Mouse (Mus musculus) limb, embryonic 13.5 days (tissue): ENCODE measurements around the gene Pold2. TPM values are rescaled to one million over a fixed set of nuclear protein-coding genes. Genes with fewer than 3 reads are reported as not detected.

ENCODE experiments used
- ATAC-seq: fragments of 200-750 bp; cut with Nextera tagmentation; 2 replicates; pipeline ENCODE4 v1.8.0; 2017; ENCODE audit warnings: low read depth, moderate number of reproducible peaks, moderate TSS enrichment; ENCODE audit not compliant: low FRiP score
- H3K27ac ChIP-seq: fragments of 300-500 bp; sonication (generic); 2 replicates; pipeline ENCODE4 v1.5.1; 2015; ENCODE audit warnings: inconsistent platforms, mild to moderate bottlenecking, moderate library complexity
- H3K27me3 ChIP-seq: fragments of 300-500 bp; sonication (generic); 2 replicates; pipeline ENCODE4 v1.6.1; 2015; ENCODE audit warnings: mild to moderate bottlenecking, inconsistent platforms
- H3K36me3 ChIP-seq: fragments of 300-500 bp; sonication (generic); 2 replicates; pipeline ENCODE4 v1.6.1; 2015; ENCODE audit warnings: inconsistent platforms, mild to moderate bottlenecking, moderate library complexity
- H3K4me1 ChIP-seq: fragments of 300-500 bp; sonication (generic); 2 replicates; pipeline ENCODE4 v1.6.1; 2015; ENCODE audit warnings: inconsistent platforms
- H3K4me2 ChIP-seq: fragments of 300-500 bp; sonication (generic); replicated peaks from 2 replicates; pipeline ENCODE4 v1.6.1; 2015; ENCODE audit warnings: inconsistent platforms, mild to moderate bottlenecking, moderate library complexity
- H3K4me3 ChIP-seq: fragments of 300-500 bp; sonication (generic); 2 replicates; pipeline ENCODE4 v1.5.1; 2015; ENCODE audit warnings: moderate library complexity, mild to moderate bottlenecking, inconsistent platforms
- H3K9ac ChIP-seq: fragments of 300-500 bp; sonication (generic); 2 replicates; pipeline ENCODE4 v1.6.1; 2015; ENCODE audit warnings: mild to moderate bottlenecking, inconsistent platforms
- H3K9me3 ChIP-seq: fragments of 300-500 bp; sonication (generic); 2 replicates; pipeline ENCODE4 v1.6.1; 2016; ENCODE audit warnings: inconsistent platforms
- WGBS: fragments of 180-500 bp; shearing (Covaris S2); methylation state at CpG from one replicate; pipeline ENCODE4 v1.1.7; 2015; 5-methylcytosine and 5-hydroxymethylcytosine counted together
- polyA plus RNA-seq: library from polyadenylated mRNA; unstranded; fragments of >200 nt; fragmentation: Nextera tagmentation; extraction: Ambion mirVana; gene quantifications from 2 replicates; pipeline ENCODE4 v1.2.1, GENCODE M21; 2015

Pold2 gene
- polyA plus RNA-seq: 125 and 137 TPM in 2 replicates

DNA sequence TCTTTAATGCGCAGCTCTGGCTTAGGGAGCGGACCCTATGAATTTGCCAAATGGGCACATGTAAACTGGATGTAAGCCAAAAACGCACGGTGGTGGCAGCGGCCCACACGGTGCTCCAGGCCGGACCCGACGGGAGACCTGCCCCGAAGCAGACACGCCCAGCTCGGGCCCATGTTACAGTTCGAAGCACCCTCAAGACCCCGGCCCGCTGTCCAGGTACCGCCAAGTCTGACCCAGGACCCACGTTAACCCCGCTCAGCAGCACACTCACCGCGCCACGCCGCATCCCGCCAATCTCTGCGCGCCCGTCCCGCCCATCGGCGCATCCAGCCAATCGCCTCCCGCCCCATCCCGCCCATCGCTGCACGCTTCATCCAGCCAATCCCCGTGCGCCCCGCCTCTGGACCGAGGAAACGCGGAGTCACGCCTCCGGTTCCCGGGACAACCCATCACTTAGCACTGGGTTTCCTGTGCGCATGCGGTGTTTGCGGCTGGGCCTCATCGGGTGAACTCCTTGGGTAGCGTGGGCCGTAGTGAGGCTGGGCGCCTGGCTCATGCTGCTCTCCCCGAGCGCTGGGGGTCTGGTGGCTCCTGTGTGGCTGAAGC, at the start of gene Pold2:
Pold2 (minus strand) TSS at position 372 of the 606 bp plus-strand sequence.
- Histone ChIP-seq H3K27me3 (no peaks in the 10 kb centered on the region), H3K4me2 (peak within 1 kb of the TSS; percentile 84), H3K4me1 (peaks cover 25% of the 10 kb centered on the region), H3K36me3 (peaks cover 37% of the 10 kb centered on the region), H3K4me3 (peak within 1 kb of the TSS; percentile 68), H3K27ac (peak within 1 kb of the TSS; percentile 93), H3K9ac (peak within 1 kb of the TSS; percentile 75), H3K9me3 (no peaks in the 10 kb centered on the region)
- ATAC-seq: peak; percentile 98
- under 1% methylated on average over 52 of the region's 52 CpGs for WGBS

- ATAC-seq: no peak
- Histone ChIP-seq H3K4me2 (no peak overlapping the region), H3K4me3 (no peak overlapping the region), H3K4me1 (no peaks in the 10 kb centered on the region), H3K27me3 (no peaks in the 10 kb centered on the region), H3K27ac (no peak overlapping the region), H3K9me3 (no peaks in the 10 kb centered on the region), H3K9ac (no peak overlapping the region), H3K36me3 (no peaks in the 10 kb centered on the region)
- WGBS: 88% methylated on average over 3 of the region's 3 CpGs
Measured at GRCm38 (mm10) chr11:5926696-5927220, 48.7 kb upstream of the Pold2 start.

GRCm38 (mm10) chr11:5924699-5925098, 46.6 kb upstream of the Pold2 start:
- ATAC-seq: no peak
- Histone ChIP-seq H3K4me3 (no peak overlapping the region), H3K27me3 (no peaks in the 10 kb centered on the region), H3K4me2 (no peak overlapping the region), H3K36me3 (no peaks in the 10 kb centered on the region), H3K9ac (no peak overlapping the region), H3K9me3 (no peaks in the 10 kb centered on the region), H3K27ac (no peak overlapping the region), H3K4me1 (no peaks in the 10 kb centered on the region)
- 45% methylated on average over 8 of the region's 8 CpGs for WGBS

DNA sequence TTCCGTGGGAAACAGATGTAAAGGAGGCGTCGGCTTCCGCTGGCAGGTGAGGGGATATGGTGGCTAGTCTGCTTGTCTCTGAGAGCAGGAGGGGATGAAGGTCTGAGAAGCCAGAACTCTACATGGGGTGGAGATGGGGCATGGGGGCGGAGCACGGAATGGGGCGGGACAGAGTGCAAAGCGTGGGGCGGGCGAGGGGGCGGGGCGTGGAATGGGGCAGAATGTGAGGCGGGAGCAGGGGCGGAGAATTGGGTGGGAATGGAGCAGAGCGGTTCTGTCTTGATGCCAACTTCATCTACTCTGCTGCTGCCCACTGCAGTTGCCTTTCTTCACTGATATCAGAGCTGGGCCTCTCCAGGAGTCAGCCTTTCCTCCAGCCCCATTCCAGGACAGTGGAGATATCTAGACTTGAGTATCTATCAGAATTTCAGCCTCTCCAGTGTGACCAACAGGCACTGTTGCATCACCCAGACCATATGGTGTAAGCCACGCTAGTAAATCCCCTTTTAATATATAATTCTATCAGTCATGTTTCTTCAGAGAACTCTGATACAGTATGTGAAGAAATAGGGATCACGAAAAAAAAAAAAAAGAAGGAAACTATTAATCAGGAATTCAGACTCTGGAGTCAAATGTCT, 42.4 kb upstream of the Pold2 start:
- H3K36me3 ChIP-seq: no peaks in the 10 kb centered on the region
- no peak overlapping the region for H3K4me3 ChIP-seq
- no peak for ATAC-seq
- 32% methylated on average over 17 of the region's 17 CpGs for WGBS
- H3K27ac ChIP-seq: no peak overlapping the region
- no peak overlapping the region for H3K9ac ChIP-seq
- no peaks in the 10 kb centered on the region for H3K27me3 ChIP-seq
- H3K4me1 ChIP-seq: no peaks in the 10 kb centered on the region; the same call in 1 of the 2 replicates
- no peaks in the 10 kb centered on the region for H3K9me3 ChIP-seq
- 0 out of 2 replicates have a peak overlapping the region, but pooled peaks have one; percentile 7 for H3K4me2 ChIP-seq

- WGBS: 92% methylated on average over 4 of the region's 4 CpGs
- H3K9ac ChIP-seq: no peak overlapping the region
- H3K36me3 ChIP-seq: no peaks in the 10 kb centered on the region
- no peaks in the 10 kb centered on the region; the same call in 1 of the 2 replicates for H3K27me3 ChIP-seq
- H3K4me1 ChIP-seq: no peaks in the 10 kb centered on the region; the same call in 1 of the 2 replicates
- no peak overlapping the region for H3K4me3 ChIP-seq
- ATAC-seq: no peak
- no peak overlapping the region for H3K27ac ChIP-seq
- H3K9me3 ChIP-seq: no peaks in the 10 kb centered on the region
- no peak overlapping the region for H3K4me2 ChIP-seq
Measured at GRCm38 (mm10) chr11:5919606-5920005, 41.5 kb upstream of the Pold2 start.

DNA sequence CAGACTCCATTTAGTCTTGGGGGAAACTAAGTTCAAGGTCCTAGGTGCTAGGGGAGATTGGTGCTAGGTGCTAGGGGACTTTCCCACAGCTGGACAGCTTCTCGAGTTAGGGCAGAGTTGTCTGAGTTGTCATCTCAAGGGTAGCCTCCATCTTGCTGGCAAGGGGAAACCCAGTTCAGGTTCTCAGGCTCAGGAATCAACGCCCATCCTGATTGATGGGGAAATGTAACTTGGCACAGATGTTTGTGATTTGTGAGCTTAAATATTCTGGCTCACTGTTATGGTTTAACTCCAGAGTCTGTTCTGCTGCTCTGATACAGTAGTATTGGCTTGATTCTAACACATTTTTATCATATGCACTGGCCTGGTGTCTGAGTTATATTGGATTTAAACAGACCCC, 40.0 kb upstream of the Pold2 start:
- H3K4me3 ChIP-seq: no peak overlapping the region
- no peak for ATAC-seq
- 35% methylated on average over 2 of the region's 2 CpGs for WGBS
- no peak overlapping the region for H3K27ac ChIP-seq
- H3K9me3 ChIP-seq: no peaks in the 10 kb centered on the region
- no peak overlapping the region for H3K4me2 ChIP-seq
- peaks cover 2% of the 10 kb centered on the region; the same call in 1 of the 2 replicates for H3K4me1 ChIP-seq
- no peaks in the 10 kb centered on the region; the same call in 1 of the 2 replicates for H3K27me3 ChIP-seq
- no peaks in the 10 kb centered on the region for H3K36me3 ChIP-seq
- no peak overlapping the region for H3K9ac ChIP-seq

DNA sequence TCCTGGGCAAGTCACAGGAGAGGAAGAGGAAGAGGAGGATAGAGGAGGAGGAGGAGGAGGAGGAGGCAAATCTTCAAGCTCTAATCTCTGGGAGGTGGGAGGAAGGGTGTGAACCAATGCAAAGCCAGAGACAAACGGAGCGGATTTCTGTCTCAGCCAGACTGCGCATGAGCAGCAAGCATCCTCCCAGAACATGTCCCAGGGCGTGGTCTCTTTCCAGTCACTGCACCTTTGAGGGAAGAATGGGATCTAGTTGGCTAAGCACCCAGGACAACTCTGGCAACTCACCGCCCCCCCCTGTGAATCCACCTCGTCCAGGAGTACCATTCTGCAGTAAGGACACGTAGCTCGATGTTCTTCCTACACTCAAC, 38.1 kb upstream of the Pold2 start:
- no peaks in the 10 kb centered on the region; the same call in 1 of the 2 replicates for H3K27me3 ChIP-seq
- no peak overlapping the region for H3K4me3 ChIP-seq
- no peak overlapping the region for H3K9ac ChIP-seq
- no peak overlapping the region for H3K4me2 ChIP-seq
- H3K9me3 ChIP-seq: no peaks in the 10 kb centered on the region
- no peak for ATAC-seq
- H3K27ac ChIP-seq: no peak overlapping the region
- no peaks in the 10 kb centered on the region for H3K36me3 ChIP-seq
- H3K4me1 ChIP-seq: peaks cover 5% of the 10 kb centered on the region; the same call in 1 of the 2 replicates
- WGBS: 72% methylated on average over 8 of the region's 8 CpGs

GRCm38 (mm10) chr11:5915429-5916177, 37.5 kb upstream of the Pold2 start:
- Histone ChIP-seq H3K27ac (no peak overlapping the region), H3K4me1 (peaks cover 5% of the 10 kb centered on the region; the same call in 1 of the 2 replicates), H3K9me3 (no peaks in the 10 kb centered on the region), H3K27me3 (no peaks in the 10 kb centered on the region; the same call in 1 of the 2 replicates), H3K9ac (no peak overlapping the region), H3K36me3 (no peaks in the 10 kb centered on the region), H3K4me2 (no peak overlapping the region), H3K4me3 (no peak overlapping the region)
- WGBS: 81% methylated on average over 5 of the region's 5 CpGs
- ATAC-seq: no peak

DNA sequence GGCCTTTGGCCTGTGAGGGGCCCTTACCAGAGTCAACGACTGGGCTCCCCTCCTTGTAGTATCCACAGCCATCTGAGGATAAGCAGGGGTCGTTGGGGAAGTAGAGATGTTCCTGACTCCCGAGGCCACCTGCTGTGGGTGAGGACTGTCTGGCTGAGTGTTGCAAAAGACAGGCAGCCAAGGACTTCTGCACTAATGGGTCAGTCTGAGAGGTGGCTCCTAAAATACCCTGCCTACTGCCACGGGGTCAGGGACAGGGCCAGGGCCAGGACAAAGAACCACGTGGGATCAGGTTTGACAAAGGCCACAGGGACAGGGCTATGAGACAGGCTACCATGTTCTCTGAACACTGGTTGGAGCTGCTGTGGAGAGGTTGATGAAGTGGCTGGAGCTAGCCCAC, 36.8 kb upstream of the Pold2 start:
- H3K4me2 ChIP-seq: no peak overlapping the region
- H3K4me3 ChIP-seq: no peak overlapping the region
- ATAC-seq: no peak

DNA sequence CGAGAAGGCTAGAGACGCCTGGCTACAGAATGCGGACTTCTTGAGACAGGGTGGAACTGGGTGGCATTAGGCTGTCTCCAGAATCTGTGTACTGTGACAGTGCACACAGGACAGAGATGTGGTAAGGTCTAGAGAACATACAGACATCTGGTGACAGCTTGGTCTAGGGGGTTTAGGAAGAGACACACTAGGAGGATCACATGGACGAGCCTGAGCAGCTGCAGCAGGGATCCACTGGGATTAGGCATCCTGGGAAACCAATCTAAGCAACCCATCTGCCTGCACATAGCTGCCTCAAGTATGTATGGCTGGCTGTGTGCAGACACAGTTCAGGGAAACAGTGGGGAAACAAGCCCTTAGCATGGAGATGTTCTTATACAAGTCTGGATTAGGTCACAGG, 35.8 kb upstream of the Pold2 start:
- no peak for ATAC-seq
- 80% methylated on average over 4 of the region's 4 CpGs for WGBS
- H3K4me2 ChIP-seq: no peak overlapping the region
- H3K9ac ChIP-seq: no peak overlapping the region
- H3K4me3 ChIP-seq: no peak overlapping the region
- H3K27me3 ChIP-seq: no peaks in the 10 kb centered on the region; the same call in 1 of the 2 replicates
- H3K36me3 ChIP-seq: no peaks in the 10 kb centered on the region
- no peak overlapping the region for H3K27ac ChIP-seq
- peaks cover 5% of the 10 kb centered on the region; the same call in 1 of the 2 replicates for H3K4me1 ChIP-seq
- H3K9me3 ChIP-seq: no peaks in the 10 kb centered on the region

More for the DNA sequence above, 36.8 kb upstream of the Pold2 start:
- 62% methylated on average over 5 of the region's 5 CpGs for WGBS
- peaks cover 5% of the 10 kb centered on the region; the same call in 1 of the 2 replicates for H3K4me1 ChIP-seq
- H3K27ac ChIP-seq: no peak overlapping the region
- no peak overlapping the region for H3K9ac ChIP-seq
- no peaks in the 10 kb centered on the region for H3K36me3 ChIP-seq
- H3K27me3 ChIP-seq: no peaks in the 10 kb centered on the region; the same call in 1 of the 2 replicates
- no peaks in the 10 kb centered on the region for H3K9me3 ChIP-seq

DNA sequence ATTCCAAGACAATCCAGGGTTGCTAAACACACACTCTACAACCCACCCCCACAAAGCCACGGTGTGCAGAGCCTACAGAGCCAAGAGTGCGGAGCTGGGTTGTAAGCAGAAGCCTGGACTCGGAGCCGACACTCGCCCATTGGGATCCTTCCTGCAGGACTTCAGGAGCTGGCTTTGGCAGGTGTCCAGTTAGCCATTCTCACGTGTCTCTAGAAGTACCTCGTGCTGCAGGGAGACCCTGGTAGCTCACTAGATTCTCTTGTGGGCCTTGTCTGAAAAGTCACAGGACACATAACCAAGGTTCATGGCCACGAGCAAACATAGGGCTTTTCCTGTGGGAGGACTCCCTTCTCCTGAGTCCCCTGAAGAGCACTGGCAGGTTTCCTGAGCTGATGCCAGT, 35.2 kb upstream of the Pold2 start:
- Histone ChIP-seq H3K9ac (no peak overlapping the region), H3K4me3 (no peak overlapping the region), H3K36me3 (no peaks in the 10 kb centered on the region), H3K4me2 (no peak overlapping the region), H3K9me3 (no peaks in the 10 kb centered on the region), H3K27me3 (no peaks in the 10 kb centered on the region; the same call in 1 of the 2 replicates), H3K27ac (no peak overlapping the region), H3K4me1 (peaks cover 5% of the 10 kb centered on the region; the same call in 1 of the 2 replicates)
- ATAC-seq: no peak
- WGBS: 64% methylated on average over 8 of the region's 8 CpGs

GRCm38 (mm10) chr11:5912635-5913034, 34.5 kb upstream of the Pold2 start:
- Histone ChIP-seq H3K4me2 (no peak overlapping the region), H3K4me3 (no peak overlapping the region), H3K36me3 (no peaks in the 10 kb centered on the region), H3K27ac (no peak overlapping the region), H3K27me3 (no peaks in the 10 kb centered on the region; the same call in 1 of the 2 replicates), H3K4me1 (0 out of 2 replicates have a peak, but pooled peaks cover 5% of the 10 kb centered on the region), H3K9me3 (no peaks in the 10 kb centered on the region), H3K9ac (no peak overlapping the region)
- 25% methylated on average over 5 of the region's 5 CpGs for WGBS
- ATAC-seq: peak; percentile 70
